Mouse (Mus musculus): ENCODE measurements around the gene Rps10.
A peak's percentile ranks its signal among the peaks of the same experiment; 100 is the strongest.
"Not testable (repeated sequence)": the region's sequence is repeated elsewhere in the genome, so short reads cannot be mapped to it uniquely, and the experiment has no call there.

The Rps10 gene

DNA sequence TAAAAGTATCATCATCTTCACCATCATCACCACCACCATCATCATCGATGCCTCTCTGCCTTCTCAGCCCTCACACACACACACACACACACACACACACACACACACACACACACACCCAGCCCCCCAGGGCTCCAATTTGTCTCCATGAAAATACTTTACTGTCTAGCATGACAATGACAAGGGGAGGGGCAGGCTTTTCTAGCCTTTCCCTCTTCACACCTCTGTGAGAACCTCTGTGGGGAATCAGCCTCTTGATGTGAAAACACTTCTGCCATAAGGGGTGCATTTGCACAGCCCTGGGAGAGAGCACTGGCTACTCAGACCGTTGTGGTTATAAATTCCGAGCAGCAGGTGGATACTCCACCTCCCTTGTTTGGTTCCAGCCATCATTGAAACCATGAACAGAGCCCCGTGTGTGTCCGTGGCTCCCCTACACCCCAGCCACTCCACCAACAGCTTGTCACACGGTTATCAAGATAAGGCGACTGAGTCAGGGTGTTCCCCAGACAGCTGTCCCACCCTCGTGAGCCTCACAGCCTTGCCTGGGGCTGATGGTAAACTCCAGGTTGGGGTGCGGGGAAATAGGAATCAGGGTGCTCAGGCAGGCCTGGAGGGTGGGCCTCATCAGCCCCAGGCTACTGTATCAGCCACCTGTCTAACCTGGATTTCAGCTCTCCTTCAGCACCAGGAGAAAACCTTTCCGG is 16.9 kb upstream of the Rps10 start:
- no peak for DNase-seq (ENCODE audit: low read depth, low spot score)
- no peaks in the 10 kb centered on the region for H3K36me3 ChIP-seq (ENCODE audit: control insufficient read depth, insufficient read depth, low read length, poor library complexity, severe bottlenecking)
- no peaks in the 10 kb centered on the region for H3K27me3 ChIP-seq (ENCODE audit: control insufficient read depth, insufficient read depth, low read length, poor library complexity, severe bottlenecking)

DNA sequence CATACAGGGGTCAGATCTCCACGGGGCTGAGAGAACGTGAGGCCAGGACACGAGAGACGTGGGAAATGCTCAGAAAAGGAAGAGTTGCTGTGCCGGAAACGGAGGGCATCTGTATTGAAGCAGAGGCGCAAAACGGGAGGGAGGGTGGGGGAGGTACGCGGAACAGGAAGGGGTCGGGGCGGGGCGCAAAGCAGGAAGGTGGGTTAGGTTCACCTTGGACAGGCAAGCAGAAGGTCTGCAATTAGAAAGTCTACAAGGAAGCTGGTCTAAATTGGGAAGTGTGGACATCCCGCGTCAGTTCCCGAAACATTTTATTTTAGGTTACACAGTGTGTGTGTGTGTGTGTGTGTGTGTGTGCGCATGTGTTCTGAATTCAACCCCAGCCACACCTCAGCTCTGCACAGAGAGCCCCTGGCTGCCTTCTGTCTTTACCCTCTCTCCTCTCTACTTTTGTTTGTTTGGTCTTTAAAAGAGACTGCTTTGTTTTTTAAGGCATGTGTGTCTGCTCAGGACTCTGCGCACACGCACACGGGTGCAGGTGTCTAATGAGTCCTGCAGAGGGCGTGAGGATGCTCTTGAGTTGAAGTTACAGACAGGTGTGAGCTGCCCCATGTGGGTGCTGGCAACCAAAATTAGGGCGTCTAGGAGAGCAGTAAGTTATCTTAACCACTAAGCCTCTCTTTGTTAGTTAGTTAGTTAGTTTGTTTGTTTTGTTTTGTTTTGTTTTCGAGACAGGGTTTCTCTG is 15.7 kb upstream of the Rps10 start:
- peak; percentile 41 for DNase-seq (ENCODE audit: low read depth, low spot score)
- no peaks in the 10 kb centered on the region for H3K36me3 ChIP-seq (ENCODE audit: control insufficient read depth, insufficient read depth, low read length, poor library complexity, severe bottlenecking)
- no peaks in the 10 kb centered on the region for H3K27me3 ChIP-seq (ENCODE audit: control insufficient read depth, insufficient read depth, low read length, poor library complexity, severe bottlenecking)

GRCm38 (mm10) chr17:27650586-27650985 is 14.1 kb upstream of the Rps10 start:
- no peaks in the 10 kb centered on the region for H3K27me3 ChIP-seq (ENCODE audit: control insufficient read depth, insufficient read depth, low read length, poor library complexity, severe bottlenecking)
- no peak for DNase-seq (ENCODE audit: low read depth, low spot score)
- H3K36me3 ChIP-seq (ENCODE audit: control insufficient read depth, insufficient read depth, low read length, poor library complexity, severe bottlenecking), result no peaks in the 10 kb centered on the region

DNA sequence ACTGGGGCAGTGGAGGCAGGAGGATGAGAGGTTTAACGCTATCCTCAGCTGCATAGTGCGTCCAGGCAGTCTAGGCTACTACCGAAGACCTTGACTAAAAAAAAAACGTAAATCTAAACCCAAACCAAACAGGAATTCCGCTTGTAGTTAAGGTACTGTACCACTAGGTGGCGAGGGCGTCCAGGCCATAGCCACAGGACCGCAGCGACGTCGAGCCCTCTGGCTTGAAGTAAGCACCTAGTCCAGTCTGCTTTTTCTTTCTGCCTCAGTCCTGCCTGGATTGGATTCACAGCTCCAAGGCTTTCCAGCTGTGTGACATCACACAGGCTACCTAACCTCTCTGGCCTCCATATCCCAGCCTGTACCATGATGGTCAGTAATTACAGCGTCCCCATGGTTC is 13.7 kb upstream of the Rps10 start:
- peak; percentile 90 for DNase-seq (ENCODE audit: low read depth, low spot score)
- Histone ChIP-seq H3K36me3 (ENCODE audit: control insufficient read depth, insufficient read depth, low read length, poor library complexity, severe bottlenecking) (no peaks in the 10 kb centered on the region), H3K27me3 (ENCODE audit: control insufficient read depth, insufficient read depth, low read length, poor library complexity, severe bottlenecking) (no peaks in the 10 kb centered on the region)

- Histone ChIP-seq H3K27me3 (ENCODE audit: control insufficient read depth, insufficient read depth, low read length, poor library complexity, severe bottlenecking) (no peaks in the 10 kb centered on the region), H3K36me3 (ENCODE audit: control insufficient read depth, insufficient read depth, low read length, poor library complexity, severe bottlenecking) (no peaks in the 10 kb centered on the region)
- no peak for DNase-seq (ENCODE audit: low read depth, low spot score)
These were observed 9.3 kb upstream of the Rps10 start for GRCm38 (mm10) chr17:27645807-27646206.

GRCm38 (mm10) chr17:27644572-27644971 is 8.1 kb upstream of the Rps10 start:
- peak; percentile 34 for DNase-seq (ENCODE audit: low read depth, low spot score)
- Histone ChIP-seq H3K36me3 (ENCODE audit: control insufficient read depth, insufficient read depth, low read length, poor library complexity, severe bottlenecking) (no peaks in the 10 kb centered on the region), H3K27me3 (ENCODE audit: control insufficient read depth, insufficient read depth, low read length, poor library complexity, severe bottlenecking) (no peaks in the 10 kb centered on the region)

- DNase-seq (ENCODE audit: low read depth, low spot score), result no peak
- Histone ChIP-seq H3K36me3 (ENCODE audit: control insufficient read depth, insufficient read depth, low read length, poor library complexity, severe bottlenecking) (no peaks in the 10 kb centered on the region), H3K27me3 (ENCODE audit: control insufficient read depth, insufficient read depth, low read length, poor library complexity, severe bottlenecking) (no peaks in the 10 kb centered on the region)
These were observed 7.3 kb upstream of the Rps10 start for GRCm38 (mm10) chr17:27643756-27644155.

- DNase-seq (ENCODE audit: low read depth, low spot score), result no peak
- Histone ChIP-seq H3K27me3 (ENCODE audit: control insufficient read depth, insufficient read depth, low read length, poor library complexity, severe bottlenecking) (no peaks in the 10 kb centered on the region), H3K36me3 (ENCODE audit: control insufficient read depth, insufficient read depth, low read length, poor library complexity, severe bottlenecking) (no peaks in the 10 kb centered on the region)
These were observed 6.6 kb upstream of the Rps10 start for GRCm38 (mm10) chr17:27643101-27643500.

DNA sequence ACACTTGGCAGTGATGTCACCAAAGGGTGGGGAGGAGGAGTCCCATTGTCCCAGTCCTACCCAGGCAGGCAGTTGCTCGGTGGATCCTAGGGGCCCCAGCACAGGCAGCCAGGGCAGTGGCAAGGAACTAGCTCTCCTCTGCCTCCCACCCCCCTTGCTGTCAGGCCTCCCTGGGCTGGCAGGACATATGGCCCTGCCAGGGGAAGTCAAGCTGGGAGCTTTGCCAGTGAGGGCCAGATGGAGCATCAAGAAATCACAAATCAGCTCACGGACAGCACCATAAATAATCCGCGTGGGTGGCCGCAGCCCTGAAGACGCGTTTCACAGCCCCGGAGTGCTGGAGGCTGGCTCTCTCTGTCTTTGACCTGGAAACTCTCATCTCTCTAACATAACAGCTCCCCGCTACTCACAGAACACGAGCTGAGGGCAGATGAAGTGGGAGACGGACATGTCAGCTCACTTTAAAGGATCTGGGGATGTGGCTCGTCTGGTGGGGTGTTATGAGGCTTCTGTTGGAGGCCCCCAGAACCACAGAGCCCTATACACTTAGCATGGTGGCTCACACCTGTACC is 6.1 kb upstream of the Rps10 start:
- no peak for DNase-seq (ENCODE audit: low read depth, low spot score)
- H3K27me3 ChIP-seq (ENCODE audit: control insufficient read depth, insufficient read depth, low read length, poor library complexity, severe bottlenecking), result no peaks in the 10 kb centered on the region
- no peaks in the 10 kb centered on the region for H3K36me3 ChIP-seq (ENCODE audit: control insufficient read depth, insufficient read depth, low read length, poor library complexity, severe bottlenecking)

DNA sequence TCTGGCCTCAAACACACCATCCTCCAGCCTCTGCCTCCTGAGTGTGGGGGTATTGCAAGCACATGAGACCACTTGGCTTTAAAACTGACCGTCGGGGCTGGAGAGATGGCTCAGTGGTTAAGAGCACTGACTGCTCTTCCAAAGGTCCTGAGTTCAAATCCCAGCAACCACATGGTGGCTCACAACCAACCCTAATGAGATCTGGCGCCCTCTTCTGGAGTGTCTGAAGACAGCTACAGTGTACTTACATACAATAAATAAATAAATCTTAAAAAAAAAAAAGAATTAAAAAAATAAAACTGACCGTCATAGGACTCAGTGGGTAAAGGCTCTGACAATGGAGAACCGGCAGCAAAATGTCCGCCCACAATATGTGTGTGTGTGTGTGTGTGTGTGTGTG is 3.4 kb upstream of the Rps10 start:
- DNase-seq (ENCODE audit: low read depth, low spot score), result peak; percentile 41
- not testable (repeated sequence) for H3K27me3 ChIP-seq (ENCODE audit: control insufficient read depth, insufficient read depth, low read length, poor library complexity, severe bottlenecking); H3K36me3 ChIP-seq (ENCODE audit: control insufficient read depth, insufficient read depth, low read length, poor library complexity, severe bottlenecking)

- DNase-seq (ENCODE audit: low read depth, low spot score), result peak; percentile 64
- Histone ChIP-seq H3K36me3 (ENCODE audit: control insufficient read depth, insufficient read depth, low read length, poor library complexity, severe bottlenecking) (no peaks in the 10 kb centered on the region), H3K27me3 (ENCODE audit: control insufficient read depth, insufficient read depth, low read length, poor library complexity, severe bottlenecking) (no peaks in the 10 kb centered on the region)
These were observed 2.5 kb upstream of the Rps10 start for GRCm38 (mm10) chr17:27638921-27639332.

GRCm38 (mm10) chr17:27637333-27637732 is 864 bp upstream of the Rps10 start:
- peaks cover 2% of the 10 kb centered on the region for H3K36me3 ChIP-seq (ENCODE audit: control insufficient read depth, insufficient read depth, low read length, poor library complexity, severe bottlenecking)
- H3K27me3 ChIP-seq (ENCODE audit: control insufficient read depth, insufficient read depth, low read length, poor library complexity, severe bottlenecking), result no peaks in the 10 kb centered on the region
- DNase-seq (ENCODE audit: low read depth, low spot score), result no peak

DNA sequence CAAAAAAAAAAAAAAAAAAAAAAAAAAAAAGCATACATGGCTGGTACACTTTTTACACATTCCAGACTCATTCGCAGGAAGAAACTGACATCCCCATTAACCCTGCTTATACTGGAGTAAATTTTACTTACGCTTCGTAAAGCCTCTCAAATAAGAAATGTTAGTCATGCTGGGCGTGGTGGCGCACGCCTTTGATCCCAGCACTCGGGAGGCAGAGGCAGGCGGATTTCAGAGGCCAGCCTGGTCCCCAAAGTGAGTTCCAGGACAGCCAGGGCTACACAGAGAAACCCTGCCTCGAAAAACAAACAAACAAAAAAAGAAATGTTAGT is 930 bp downstream of the Rps10 start:
- H3K36me3 ChIP-seq (ENCODE audit: control insufficient read depth, insufficient read depth, low read length, poor library complexity, severe bottlenecking); H3K27me3 ChIP-seq (ENCODE audit: control insufficient read depth, insufficient read depth, low read length, poor library complexity, severe bottlenecking); DNase-seq (ENCODE audit: low read depth, low spot score): not testable (repeated sequence)

GRCm38 (mm10) chr17:27634871-27635574 is 1.4 kb downstream of the Rps10 start, which contains the start of gene RPS10-NUDT3:
Gene RPS10-NUDT3 (minus strand): TSS chr17:27635222.
- Histone ChIP-seq H3K36me3 (ENCODE audit: control insufficient read depth, insufficient read depth, low read length, poor library complexity, severe bottlenecking) (peaks cover 7% of the 10 kb centered on the region), H3K27me3 (ENCODE audit: control insufficient read depth, insufficient read depth, low read length, poor library complexity, severe bottlenecking) (no peaks in the 10 kb centered on the region)
- DNase-seq (ENCODE audit: low read depth, low spot score), result peak; percentile 93

Data from splenic B cell, adult 2 months (primary cell).